10 mouse cellular contexts compared by ENCODE assay signal in the genomic region with DNA sequence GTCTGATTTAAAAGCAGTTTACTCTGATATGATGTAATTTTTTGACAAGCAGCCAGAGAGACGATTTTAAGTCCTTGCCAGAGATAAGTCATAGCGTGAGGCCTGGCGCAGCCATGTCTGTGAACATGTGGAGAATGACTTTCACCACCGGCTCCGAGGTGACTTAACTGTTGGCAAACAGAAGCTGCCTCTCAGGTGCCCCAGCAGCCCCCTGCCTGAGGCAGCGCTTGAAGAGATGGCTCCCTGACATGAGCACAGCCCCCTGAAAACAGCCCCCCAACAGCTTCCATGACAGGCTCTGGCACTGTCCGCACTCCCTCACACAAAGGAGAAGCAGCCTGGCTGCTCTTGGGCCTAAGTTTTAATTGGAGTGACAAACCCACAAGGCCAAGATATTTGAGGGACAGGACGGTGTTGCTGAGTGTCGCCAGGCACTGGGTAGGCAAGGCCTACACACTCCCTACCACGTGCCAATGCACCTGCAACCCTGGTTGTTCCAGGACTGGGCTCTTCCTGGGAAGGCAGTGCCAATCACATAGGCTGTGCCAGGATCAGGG. TPM values are rescaled to one million over a fixed set of nuclear protein-coding genes. Genes with fewer than 3 reads are reported as not detected.
DNase-seq lines count a peak whose midpoint lies in the region; ATAC-seq and TF ChIP-seq lines count a peak whose summit lies in the region.
"Had no signal": no experiment of that assay in that cellular context is flagged by ENCODE, and none has a peak within 500 bp of the region (broad histone marks: within the 10 kb centered on the region; RNA-seq: fewer than 3 reads in every experiment).

No protein-coding gene starts in this region.

- no peak overlapping the region for H3K4me3 ChIP-seq in lung, postnatal 0 days (ENCODE audit: low read depth, low read length)
- no peak overlapping the region for H3K4me3 ChIP-seq in intestine, embryonic 15.5 days (replicated peaks)
- H3K4me3 ChIP-seq in small intestine, adult 2 months (ENCODE audit: low read depth, low read length) = no peak overlapping the region
- H3K4me3 ChIP-seq: liver, embryonic 13.5 days had no signal

- no peaks in the 10 kb centered on the region; the same call in 1 of the 2 replicates for H3K4me1 ChIP-seq in lung, postnatal 0 days (ENCODE audit: insufficient read depth, low read depth, low read length)
- peaks cover 28% of the 10 kb centered on the region for H3K4me1 ChIP-seq in intestine, embryonic 15.5 days (replicated peaks)
- peaks cover 6% of the 10 kb centered on the region for H3K4me1 ChIP-seq in small intestine, adult 2 months (ENCODE audit: control insufficient read depth, insufficient read depth, insufficient read length, low read length)

- no peaks in the 10 kb centered on the region for H3K27me3 ChIP-seq in lung, postnatal 0 days (replicated peaks; ENCODE audit: insufficient read depth, low read length)
- no peaks in the 10 kb centered on the region for H3K27me3 ChIP-seq in intestine, embryonic 15.5 days (replicated peaks)
- no peaks in the 10 kb centered on the region for H3K27me3 ChIP-seq in small intestine, adult 2 months (ENCODE audit: control insufficient read depth, insufficient read depth, low read length)
- H3K27me3 ChIP-seq: liver, embryonic 13.5 days had no signal

- H3K9me3 ChIP-seq in lung, postnatal 0 days (ENCODE audit: low read length) = no peaks in the 10 kb centered on the region
- no peaks in the 10 kb centered on the region for H3K9me3 ChIP-seq in intestine, embryonic 15.5 days
- H3K9me3 ChIP-seq: liver, embryonic 13.5 days had no signal

- no peak overlapping the region for H3K4me2 ChIP-seq in lung, postnatal 0 days (replicated peaks; ENCODE audit: low read depth, low read length)
- H3K4me2 ChIP-seq in intestine, embryonic 15.5 days (replicated peaks) = no peak overlapping the region
- H3K4me2 ChIP-seq: liver, embryonic 13.5 days had no signal

- TF ChIP-seq CTCF in lung, postnatal 0 days (IDR thresholded peaks at IDR 0.05) = no peak
- no peak for TF ChIP-seq CTCF in small intestine, adult 2 months (IDR thresholded peaks at IDR 0.05; ENCODE audit: extremely low read depth, insufficient read length, insufficient replicate concordance, low read depth, low read length)

- 45% methylated on average over 10 of the region's 10 CpGs for WGBS in lung, postnatal 0 days
- WGBS in intestine, embryonic 15.5 days = 55% methylated on average over 10 of the region's 10 CpGs
- WGBS in small intestine, adult 2 months = 66% methylated on average over 10 of the region's 10 CpGs

- no peak overlapping the region; the same call in 1 of the 2 replicates for H3K27ac ChIP-seq in lung, postnatal 0 days (ENCODE audit: low read length)
- H3K27ac ChIP-seq in intestine, embryonic 15.5 days = peak overlapping the region; percentile 14; the same call in 1 of the 2 replicates
- H3K27ac ChIP-seq in small intestine, adult 2 months (ENCODE audit: insufficient read depth, low read depth, low read length) = peak overlapping the region; percentile 11; the same call in 1 of the 2 replicates
- H3K27ac ChIP-seq: liver, embryonic 13.5 days had no signal

- H3K9ac ChIP-seq in lung, postnatal 0 days (replicated peaks; ENCODE audit: low read depth) = no peak overlapping the region
- H3K9ac ChIP-seq in intestine, embryonic 15.5 days = no peak overlapping the region
- H3K9ac ChIP-seq: liver, embryonic 13.5 days had no signal

- TF ChIP-seq POLR2A in small intestine, adult 2 months (IDR thresholded peaks at IDR 0.05; ENCODE audit: low read depth, low read length) = no peak

- TF ChIP-seq EP300 in lung, postnatal 0 days (IDR thresholded peaks at IDR 0.05) = no peak

- H3K36me3 ChIP-seq in lung, postnatal 0 days (ENCODE audit: insufficient read depth, low read length) = no peaks in the 10 kb centered on the region
- H3K36me3 ChIP-seq in intestine, embryonic 15.5 days = 0 out of 2 replicates have a peak, but pooled peaks cover 5% of the 10 kb centered on the region
- H3K36me3 ChIP-seq in small intestine, adult 2 months (ENCODE audit: control insufficient read depth, insufficient read depth, low read length) = no peaks in the 10 kb centered on the region; the same call in 1 of the 2 replicates

- DNase-seq in adrenal gland, postnatal 36 days = peak; percentile 46 to 49
- no peak for DNase-seq in adrenal gland, adult 18-20 months (ENCODE audit: low spot score in 2 of 2)
- peak; percentile 46 for DNase-seq in lung, postnatal 0 days (ENCODE audit: low spot score)
- no peak for DNase-seq in lung, postnatal 14 days
- no peak for DNase-seq in urinary bladder, adult 18-20 months (ENCODE audit: low spot score in 2 of 2)
- DNase-seq in kidney, adult 9 months = no peak
- DNase-seq: liver, embryonic 13.5 days had no signal

- no peak for ATAC-seq in lung, postnatal 0 days
- ATAC-seq in intestine, embryonic 15.5 days = no peak

RNA-seq across cellular contexts. Expression of gene Tesc, which starts 56.7 kb away (rescaled TPM):
- 100 to 1,000 TPM; 112 to 175 TPM for total RNA-seq in adrenal gland, postnatal 36 days (2021)
- 100 to 1,000 TPM; 149 to 166 TPM for total RNA-seq in adrenal gland, adult 18-20 months (2021)
- 1.5 and 1.6 TPM in 2 replicates for polyA plus RNA-seq in lung, postnatal 0 days (2015; fragmentation: Nextera tagmentation; extraction: Ambion mirVana)
- 3.3 and 4.7 TPM in 2 replicates for polyA plus RNA-seq in intestine, embryonic 15.5 days (2015; fragmentation: Nextera tagmentation; extraction: Ambion mirVana)
- polyA plus RNA-seq in small intestine, adult 2 months (2012; rRNA removed) = 9.8 and 25.5 TPM in 2 replicates
- total RNA-seq: common myeloid progenitor, adult 5-6 weeks had no signal

Comparison
In these comparisons a context has a peak if more than half of its experiments do, and no peak if none do; other contexts are left out.
1. DNase-seq: peak in adrenal gland, postnatal 36 days (2 of 2) and lung, postnatal 0 days (single experiment); none in adrenal gland, adult 18-20 months (0 of 2), lung, postnatal 14 days (single experiment), urinary bladder, adult 18-20 months (0 of 2) and kidney, adult 9 months (single experiment).